Mouse (Mus musculus) mesoderm, embryonic 11.5 days (tissue): ENCODE results near the gene Fgfr2.
A peak's percentile ranks its signal among the peaks of the same experiment; 100 is the strongest.

ENCODE experiments used
- DNase-seq: peaks from one replicate; pipeline ENCODE4 v3.0.0-alpha.2; 2012; ENCODE audit warnings: low read depth, low spot score

Gene Fgfr2

DNA sequence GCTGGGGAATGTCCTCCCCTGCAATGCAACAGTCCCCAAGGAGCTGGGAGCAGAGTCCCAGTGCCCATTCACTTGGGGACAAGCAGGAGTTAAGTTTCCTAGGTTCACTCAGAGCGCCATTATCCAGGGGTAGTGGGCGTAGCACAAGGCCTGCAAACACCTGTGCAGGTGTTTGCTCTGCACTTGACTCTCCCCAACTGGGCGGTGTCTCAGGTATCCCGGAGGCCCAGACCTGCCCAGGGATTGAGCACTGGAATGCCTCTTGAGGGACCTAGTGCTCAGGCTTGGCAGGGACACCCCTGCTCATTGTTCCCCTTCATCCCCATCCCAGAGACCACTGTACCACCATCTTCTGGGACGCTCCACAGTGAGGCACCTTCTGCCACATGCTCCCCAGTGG is 1243.0 kb downstream of the Fgfr2 start:
- no peak for DNase-seq

DNA sequence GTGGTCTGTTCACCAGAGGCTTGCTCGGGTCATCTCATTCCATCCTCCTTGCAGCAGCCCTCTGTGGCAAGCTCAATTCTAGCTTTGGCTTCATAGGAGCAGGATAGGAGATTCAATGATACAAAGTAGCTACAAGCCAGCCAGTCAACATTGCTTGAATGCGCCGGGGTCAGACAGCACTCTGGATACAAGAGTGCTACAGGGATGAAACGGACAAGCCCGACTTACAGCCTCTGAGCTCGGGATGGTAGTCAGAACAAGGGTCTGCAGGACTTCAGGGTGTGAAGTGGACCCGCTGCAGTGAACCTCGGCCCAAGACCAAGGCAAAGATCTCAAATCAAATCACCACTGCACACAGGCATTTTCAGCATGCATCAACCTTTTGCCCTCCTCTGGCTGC is 1244.3 kb downstream of the Fgfr2 start:
- DNase-seq = no peak

DNA sequence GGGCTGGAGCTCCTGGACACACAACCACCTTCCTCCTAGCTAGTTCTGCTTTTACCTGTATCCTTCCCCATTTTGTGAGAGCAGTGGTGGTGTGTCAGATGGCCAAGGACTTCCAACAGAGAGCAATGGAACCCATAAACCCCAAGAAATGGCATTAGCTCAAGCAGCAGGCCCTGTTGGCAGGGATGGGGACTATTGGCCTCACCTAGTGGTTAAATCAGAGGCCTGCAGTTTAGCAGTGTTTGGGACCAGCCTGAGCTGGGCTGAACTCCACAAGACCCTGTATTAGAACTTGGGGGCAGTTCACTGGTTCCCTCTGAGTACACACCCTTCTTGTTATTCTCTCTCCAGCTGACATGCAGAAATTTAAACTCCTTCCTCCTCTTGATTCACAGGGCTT is 1262.0 kb downstream of the Fgfr2 start:
- DNase-seq = no peak

DNA sequence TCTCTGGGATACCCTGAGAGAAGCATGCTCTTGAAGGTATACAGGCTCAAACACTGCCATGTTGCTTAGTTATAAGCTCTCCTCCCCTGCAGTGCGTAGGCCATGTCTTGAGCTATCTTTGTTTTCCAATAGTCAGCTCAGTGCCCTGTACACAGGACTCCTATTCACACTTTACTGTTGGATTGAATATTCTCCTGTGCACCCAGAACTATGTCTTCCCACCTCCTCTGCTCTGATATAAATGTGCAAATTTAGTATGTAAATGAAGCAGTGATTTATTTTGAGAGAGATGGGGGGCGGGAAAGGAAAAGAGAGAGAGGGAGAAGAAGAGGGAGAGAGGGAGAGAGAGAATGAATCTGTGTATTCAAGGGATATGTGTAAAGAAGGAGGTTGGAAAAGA is 1267.5 kb downstream of the Fgfr2 start:
- no peak for DNase-seq

DNA sequence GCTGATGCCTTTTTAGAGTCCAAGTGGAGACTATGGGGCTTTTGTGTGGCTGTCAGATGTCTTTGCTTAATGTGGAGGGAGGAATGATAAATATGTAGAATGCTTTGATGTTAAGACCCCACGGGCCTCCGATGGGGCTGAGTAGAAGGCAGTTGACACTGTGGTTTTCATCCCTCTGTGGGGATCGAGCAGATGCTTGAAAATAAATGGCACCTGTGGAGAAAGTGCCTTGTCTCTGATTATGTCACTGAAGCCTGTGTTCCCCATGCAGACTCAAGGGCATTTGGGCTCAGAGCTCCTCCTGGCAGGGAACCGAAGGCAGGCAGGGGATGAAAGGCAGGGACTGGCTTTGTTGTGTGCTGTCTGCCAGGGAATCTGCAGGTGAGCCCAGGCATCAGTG is 1272.6 kb downstream of the Fgfr2 start:
- DNase-seq = peak; percentile 17

DNA sequence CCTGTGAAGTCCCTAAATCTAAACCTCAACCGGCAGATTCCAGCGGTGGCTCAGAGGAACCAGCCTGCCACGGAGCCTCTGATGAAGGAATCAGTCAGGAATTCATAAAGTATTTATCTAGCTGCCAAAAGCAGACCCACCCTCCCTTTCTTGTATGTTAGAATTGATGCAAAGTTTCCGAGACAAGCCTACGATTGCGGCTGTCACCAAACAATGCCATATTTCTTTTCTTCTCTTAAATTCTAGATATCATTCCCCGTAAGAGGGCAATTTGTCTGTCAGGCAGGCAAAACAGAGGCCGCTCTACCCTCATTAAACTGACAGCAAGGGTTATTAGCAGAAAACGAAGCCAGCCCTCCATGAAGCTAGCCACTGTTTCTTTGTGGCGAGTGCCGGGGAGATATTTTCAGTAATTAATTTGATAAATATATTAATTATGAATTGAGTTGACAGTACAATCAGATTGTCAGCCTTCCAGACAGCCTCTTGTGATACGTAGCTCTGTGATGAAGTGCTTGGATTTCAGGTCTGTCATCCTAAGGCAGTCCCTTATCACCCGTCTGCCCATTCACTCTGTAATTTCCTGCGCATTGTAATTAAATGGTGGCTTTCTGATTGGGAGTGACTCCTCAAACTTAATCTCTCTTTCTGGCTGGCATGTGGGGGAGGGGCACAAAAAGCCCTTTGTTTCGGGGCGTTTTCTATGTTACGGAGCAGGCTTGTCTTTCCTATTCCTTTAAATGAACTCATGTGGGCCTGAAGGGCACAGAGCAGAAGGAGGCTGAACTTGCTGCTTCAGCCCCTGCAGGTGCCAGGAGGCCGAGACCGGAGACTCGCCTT is 1276.9 kb downstream of the Fgfr2 start:
- DNase-seq = peak; percentile 29

DNA sequence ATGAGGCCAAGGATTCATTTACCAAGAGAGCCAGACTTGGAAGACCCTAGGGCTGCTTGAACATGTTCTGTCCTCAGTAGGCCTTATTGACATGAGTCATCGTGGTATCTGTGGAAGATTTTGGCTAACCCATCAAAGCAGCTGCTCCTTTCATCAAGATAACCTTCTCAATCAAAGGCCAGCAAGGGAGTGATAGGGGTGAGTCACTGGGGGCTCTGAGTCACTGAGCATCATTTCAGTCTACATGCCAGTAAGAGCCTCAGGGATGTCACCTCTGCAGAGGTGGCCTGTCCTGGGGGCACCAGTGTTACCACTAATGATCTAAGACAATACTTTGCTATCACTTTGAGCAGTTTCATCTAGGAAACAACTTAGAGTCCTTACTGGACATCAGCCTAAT is 1292.9 kb downstream of the Fgfr2 start:
- no peak for DNase-seq

DNA sequence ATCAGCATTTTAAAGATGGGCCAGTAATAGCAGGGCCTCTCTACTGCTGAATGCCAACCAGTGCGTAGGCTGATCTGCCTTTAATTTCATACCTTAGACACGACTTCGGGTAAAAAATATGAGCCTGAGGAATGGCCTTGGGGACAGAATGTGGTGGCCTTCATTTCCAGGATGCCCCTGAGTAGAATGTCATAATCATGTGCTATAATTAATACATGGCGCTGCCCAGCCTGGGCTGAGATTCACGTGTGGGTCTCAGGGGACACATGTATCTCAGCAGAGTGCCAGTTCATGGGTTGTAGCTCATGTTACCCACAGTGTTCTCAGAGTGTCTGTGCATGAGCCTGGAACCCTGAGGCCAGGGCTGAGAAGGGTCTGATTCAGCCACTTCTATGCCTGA is 1296.3 kb downstream of the Fgfr2 start:
- no peak for DNase-seq

DNA sequence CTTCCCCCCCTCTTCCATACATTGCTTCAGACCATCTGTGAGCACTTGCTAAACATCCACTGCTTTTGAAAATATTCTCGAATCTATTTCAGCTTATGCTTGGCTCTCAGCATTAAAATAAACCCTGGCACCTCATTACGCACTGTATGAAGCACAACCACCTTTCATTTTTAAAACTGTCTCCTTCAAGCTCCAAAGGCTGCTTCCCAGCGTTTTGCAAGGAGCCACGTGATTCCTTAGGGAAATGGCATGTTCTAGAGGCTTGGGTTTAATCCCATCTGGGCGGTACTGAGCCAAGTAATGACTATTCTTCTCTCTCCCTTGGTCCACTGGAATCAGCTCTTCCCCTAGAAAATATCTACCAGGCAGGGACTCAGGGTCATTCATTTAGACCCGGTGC is 1305.2 kb downstream of the Fgfr2 start:
- DNase-seq = no peak

DNA sequence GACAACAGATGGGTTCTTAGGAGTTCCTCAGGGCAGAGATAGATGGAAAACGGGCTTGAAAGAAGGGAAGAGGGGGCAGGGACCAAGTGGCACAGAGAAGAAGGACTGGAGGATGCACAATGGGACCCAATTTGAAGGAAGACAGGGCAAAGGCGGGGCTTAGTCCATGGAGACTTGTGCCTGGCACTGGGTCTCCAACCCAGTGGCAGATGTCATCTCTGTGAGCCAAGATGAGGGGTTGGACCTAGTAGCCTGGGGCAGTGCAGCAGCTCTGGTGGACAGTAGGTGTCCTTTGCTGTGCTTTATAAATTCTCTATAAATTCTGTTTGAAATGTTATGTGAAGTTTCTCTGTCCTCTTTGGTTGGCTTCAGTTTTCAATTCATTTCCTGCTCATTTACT is 1306.5 kb downstream of the Fgfr2 start:
- DNase-seq = no peak

DNA sequence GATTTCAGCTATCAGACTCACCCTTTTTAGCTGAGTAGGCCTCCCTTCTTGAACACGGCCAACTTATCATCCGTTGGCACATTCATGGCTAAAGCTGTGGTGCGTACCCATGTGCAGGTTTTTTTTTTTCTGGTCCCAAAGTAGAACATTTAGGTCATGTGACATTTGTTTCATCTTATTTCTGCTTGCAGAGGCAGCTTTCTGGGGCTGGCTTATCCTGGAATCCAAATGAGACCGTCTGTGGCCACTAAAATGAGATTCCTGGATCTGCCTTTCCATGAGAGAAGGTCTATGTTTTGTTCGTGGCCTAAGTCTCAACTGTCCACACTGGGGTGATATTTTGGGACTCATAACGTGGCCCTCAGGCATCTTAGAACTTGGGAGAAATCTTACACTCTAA is 1311.0 kb downstream of the Fgfr2 start:
- DNase-seq = no peak

DNA sequence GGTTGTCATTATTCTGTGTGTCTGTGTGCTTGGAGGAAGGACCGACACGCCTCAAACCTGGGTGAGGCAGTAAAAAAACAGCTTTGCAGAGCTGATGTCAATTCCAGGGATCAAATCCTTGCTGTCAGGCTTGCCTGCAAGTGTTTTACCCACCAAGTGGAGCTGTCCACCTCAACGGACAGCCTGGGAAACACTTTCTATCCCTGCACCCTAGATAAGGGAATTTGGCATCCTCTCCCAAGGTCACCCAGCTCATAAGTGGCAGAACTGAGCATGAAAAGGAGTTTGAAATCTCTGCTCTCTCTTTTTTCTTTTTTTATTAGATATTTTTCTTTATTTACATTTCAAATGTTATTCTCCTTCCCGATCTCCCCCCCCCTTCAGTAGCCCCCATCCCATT is 1312.2 kb downstream of the Fgfr2 start:
- DNase-seq = no peak

DNA sequence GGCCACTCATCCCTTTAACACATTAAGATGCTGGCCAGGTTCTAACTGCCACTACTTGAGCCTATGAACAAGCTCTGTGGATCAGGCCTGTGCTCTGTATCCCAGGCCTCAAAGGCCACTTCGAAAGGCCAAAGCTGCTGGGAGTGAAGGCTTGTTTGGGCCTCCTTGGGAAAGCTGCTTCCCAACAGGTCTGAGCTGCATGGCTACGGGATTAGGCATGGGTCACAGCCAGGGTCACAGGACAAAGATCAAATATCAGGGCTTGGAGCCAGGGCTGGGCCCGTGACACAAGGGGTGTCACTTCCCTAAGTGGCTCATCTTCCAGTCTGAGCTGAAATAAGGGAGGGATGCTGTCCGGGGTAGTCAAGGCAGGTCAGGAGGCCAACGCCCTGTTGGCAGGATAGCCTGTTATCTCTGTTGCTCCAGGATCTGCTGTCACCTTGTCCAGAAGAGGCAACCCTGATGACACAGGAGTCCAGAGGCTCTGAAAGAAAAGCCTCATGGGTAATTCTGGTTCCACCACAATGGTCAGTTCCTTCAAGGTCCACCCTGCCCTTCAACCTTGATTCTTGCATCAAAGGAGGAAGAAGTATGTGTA is 1313.5 kb downstream of the Fgfr2 start:
- DNase-seq = no peak

DNA sequence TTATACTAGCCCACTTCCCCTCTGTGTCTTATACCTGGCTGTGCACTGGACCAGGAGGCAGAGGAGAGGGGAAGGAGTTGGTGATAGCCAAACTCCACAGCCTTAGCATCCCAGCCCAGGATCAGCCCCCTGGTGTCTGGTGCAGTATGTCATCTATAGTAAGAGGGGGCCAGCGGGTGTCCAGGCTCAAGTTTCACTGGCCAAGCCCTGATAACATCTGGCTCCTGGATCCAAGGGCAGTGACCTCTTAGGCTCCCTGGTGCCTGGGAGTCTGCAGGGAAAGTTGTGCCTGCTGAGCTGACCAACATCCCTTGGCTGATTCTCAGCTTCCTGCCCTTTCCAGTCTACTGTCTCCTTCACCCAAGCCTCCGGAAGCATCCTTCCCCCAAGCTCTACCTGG is 1315.9 kb downstream of the Fgfr2 start:
- no peak for DNase-seq

DNA sequence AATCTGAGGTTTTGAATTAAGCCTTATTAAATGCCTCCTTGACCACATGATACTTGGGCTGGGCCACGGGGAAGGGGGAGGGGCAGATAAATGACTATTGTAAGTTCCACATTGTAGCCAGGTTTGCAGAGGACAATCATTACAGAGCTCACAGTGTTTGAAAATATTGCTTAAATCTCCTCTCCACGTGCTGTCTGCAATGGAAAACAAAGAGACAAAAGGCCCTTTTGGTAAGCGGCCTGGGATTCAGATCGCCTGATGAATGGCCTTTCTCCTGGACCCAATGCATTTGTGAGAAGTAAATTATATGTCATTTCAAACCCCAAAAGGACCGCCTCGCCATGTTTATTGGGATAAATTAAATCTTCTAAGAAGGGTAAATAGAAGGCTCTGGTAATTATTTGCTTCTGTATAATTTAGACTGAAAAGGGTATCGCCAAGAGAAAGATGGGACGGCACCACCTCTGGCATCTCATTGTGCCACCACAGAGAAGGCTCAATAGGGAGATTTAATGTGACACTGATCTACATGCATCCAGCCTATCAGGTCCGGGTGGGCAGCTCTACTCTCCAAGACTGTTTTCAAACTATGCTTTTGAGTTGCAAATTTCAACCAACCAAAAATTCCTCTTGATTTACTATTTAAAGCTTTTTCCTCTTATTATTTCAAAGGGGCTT is 1317.5 kb downstream of the Fgfr2 start:
- DNase-seq = no peak

DNA sequence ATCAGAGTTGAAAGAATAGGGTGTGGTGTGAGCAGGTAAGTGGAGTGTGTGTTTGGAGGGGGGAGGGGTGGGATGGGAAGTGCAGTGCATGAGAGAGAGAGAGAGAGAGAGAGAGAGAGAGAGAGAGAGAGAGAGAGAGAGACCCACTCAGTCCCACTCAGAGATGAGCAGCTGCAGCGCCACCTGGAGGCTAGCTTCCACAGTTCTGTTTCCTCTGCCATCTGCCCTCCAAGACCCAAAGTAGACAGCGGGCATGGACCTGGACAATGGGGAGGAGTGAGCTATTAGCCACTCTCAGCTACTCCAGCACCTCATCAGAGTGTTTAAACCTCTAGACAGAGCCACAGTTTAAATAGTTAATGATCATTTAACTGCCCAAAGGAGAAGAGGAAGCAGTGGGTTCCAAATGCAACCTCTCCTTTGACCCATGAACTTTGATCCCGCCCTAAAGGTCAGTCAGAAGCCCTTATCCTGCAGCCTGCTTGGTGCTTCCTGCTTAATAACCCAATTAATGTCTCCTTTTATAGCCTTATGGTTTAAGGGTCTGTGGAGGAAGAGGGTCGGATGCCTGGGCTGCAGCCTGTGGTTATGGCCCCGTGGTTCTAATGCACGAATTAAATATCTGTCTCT is 1322.6 kb downstream of the Fgfr2 start:
- peak; percentile 76 for DNase-seq

DNA sequence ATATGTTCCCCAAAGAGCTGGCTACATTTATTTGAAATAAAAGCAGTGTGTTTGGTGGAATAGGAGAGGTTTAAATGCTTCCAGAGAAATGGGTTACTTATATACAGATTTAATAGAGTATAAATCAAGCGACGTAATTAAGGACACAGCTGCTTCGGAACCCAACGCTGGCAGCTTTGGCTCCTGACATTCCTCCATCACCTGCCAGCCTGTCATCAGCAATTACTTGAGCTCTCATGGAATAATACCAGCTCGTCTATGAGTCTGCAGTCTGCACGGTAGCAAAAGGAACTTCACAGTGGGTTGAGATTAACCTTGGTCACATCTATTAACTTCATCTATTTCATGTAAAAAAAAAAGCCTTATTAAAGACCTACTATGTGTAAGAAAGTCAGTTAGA is 1326.0 kb downstream of the Fgfr2 start:
- no peak for DNase-seq

DNA sequence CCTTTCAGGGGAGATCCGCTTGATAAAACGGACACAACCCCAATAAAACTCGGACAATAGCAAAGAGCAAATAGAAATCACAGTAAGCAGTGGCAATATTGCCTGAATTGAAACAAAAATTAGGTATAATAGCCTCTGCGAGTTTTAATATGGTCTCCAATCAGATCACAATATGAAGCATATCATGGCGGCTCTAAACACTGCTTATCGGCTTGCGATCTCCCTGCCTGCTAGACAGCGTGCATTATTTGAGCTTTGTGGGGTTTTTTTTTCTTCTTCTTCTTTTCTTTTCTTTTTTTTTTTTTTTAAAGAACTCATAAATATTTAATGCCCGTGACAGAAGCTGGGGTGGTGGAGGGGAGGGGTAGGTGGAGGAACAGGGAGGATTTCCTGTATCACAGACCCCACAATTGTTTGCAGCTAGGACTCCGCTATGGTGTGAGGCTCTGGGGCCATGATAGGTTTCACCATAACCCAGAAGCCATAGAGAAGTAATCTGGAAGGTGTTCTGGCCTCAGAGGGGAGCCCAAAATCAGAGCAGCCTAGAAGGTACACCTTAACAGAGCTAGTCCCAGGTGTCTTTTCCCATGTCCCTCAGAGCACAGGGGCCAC is 1334.4 kb downstream of the Fgfr2 start:
- DNase-seq = no peak

DNA sequence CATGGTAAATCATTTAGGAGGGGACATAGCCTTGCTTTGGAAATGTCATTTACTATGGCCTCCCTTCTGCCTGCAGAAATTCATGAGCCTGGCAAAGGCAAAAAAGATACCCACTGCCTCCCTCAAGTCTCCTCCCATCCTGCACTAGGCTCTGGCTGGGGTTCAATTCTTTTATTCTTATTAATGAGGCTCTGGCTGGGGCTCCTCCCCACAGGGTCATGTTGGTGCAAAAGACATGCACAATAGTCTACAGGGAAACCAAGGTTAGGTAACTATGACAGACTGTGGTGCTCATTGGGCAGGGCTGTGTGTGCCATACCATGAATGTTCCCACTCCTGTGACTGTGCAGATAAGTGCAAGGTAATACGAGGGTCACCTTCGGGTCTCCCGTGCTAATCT is 1337.4 kb downstream of the Fgfr2 start:
- no peak for DNase-seq

DNA sequence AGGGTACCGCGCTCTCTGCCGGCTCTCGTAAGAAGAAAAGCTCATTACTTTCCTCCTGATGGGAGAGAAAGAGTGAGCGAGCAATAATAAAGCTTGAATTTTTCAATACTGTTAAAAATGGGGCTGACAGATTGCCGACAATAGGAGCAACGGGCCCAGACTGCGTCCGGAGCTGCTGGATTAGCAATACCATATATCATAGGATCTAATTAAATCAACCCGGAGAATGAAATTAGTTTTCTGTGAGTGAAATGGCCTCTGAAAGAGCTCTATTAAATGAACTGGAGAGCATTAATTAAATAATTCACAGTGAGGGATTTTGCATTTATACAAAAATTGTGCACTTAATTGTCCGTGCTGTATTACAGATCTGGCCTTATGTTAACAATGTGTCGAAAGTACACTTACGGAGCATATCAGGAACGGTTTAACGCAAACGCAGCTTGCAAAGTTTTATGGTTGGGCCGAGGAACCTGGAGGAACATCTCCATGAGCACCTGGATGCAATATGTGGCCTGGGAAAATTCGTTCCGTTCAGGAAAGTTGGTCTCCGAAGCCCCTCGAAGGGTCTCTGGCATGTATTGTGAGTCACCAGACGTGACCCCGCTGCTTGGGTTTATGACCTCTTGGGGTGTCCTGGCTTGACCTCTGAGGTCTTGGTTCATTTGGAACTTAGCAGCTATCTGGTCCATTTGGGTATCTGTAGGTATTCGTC is 1344.7 kb downstream of the Fgfr2 start:
- DNase-seq = peak; percentile 27
